Mouse (Mus musculus) hindbrain, embryonic 16.5 days (tissue): ENCODE results near the gene D430041D05Rik. TPM values are rescaled to one million over a fixed set of nuclear protein-coding genes. Genes with fewer than 3 reads are reported as not detected.

Source experiments
- ATAC-seq: fragments of 200-750 bp; cut with Nextera tagmentation; 2 replicates; pipeline ENCODE4 v1.8.0; 2017; ENCODE audit warnings: moderate TSS enrichment, moderate library complexity
- H3K27ac ChIP-seq: fragments of 300-500 bp; sonication (generic); 2 replicates; pipeline ENCODE4 v1.5.1; 2014; ENCODE audit warnings: low read depth, mild to moderate bottlenecking, control low read depth, low read length, moderate library complexity
- H3K27me3 ChIP-seq: fragments of 300-500 bp; sonication (generic); replicated peaks from 2 replicates; pipeline ENCODE4 v1.6.1; 2014; ENCODE audit warnings: low read length; ENCODE audit not compliant: control insufficient read depth, insufficient read depth
- H3K36me3 ChIP-seq: fragments of 300-500 bp; sonication (generic); 2 replicates; pipeline ENCODE4 v1.6.1; 2014; ENCODE audit warnings: mild to moderate bottlenecking, low read length, moderate library complexity, mixed read lengths; ENCODE audit not compliant: control insufficient read depth, insufficient read depth
- H3K4me1 ChIP-seq: fragments of 300-500 bp; sonication (generic); 2 replicates; pipeline ENCODE4 v1.6.1; 2014; ENCODE audit warnings: low read depth, low read length; ENCODE audit not compliant: control insufficient read depth, insufficient read depth
- H3K4me2 ChIP-seq: fragments of 300-500 bp; sonication (generic); 2 replicates; pipeline ENCODE4 v1.6.1; 2014; ENCODE audit warnings: mild to moderate bottlenecking, low read length, control low read depth, moderate library complexity
- H3K4me3 ChIP-seq: fragments of 300-500 bp; sonication (generic); 2 replicates; pipeline ENCODE4 v1.5.1; 2014; ENCODE audit warnings: mild to moderate bottlenecking, low read length, control low read depth, moderate library complexity
- H3K9ac ChIP-seq: fragments of 300-500 bp; sonication (generic); 2 replicates; pipeline ENCODE4 v1.6.1; 2014; ENCODE audit warnings: low read depth, mild to moderate bottlenecking, control low read depth, low read length, moderate library complexity
- H3K9me3 ChIP-seq: fragments of 300-500 bp; sonication (generic); 2 replicates; pipeline ENCODE4 v1.6.1; 2014; ENCODE audit warnings: mild to moderate bottlenecking, low read length, moderate library complexity; ENCODE audit not compliant: control insufficient read depth
- WGBS: fragments of 180-500 bp; shearing (Covaris S2); extraction: QIAGEN DNeasy Blood & Tissue Kit; methylation state at CpG from one replicate; pipeline ENCODE4 v1.1.7; 2014; 5-methylcytosine and 5-hydroxymethylcytosine counted together
- polyA plus RNA-seq: library from polyadenylated mRNA; unstranded; fragments of >200 nt; fragmentation: Nextera tagmentation; extraction: Ambion mirVana; gene quantifications from 2 replicates; pipeline ENCODE4 v1.2.1, GENCODE M21; 2015

Gene D430041D05Rik
- polyA plus RNA-seq, 1 experiment from 2014 or later = 8.9 TPM

DNA sequence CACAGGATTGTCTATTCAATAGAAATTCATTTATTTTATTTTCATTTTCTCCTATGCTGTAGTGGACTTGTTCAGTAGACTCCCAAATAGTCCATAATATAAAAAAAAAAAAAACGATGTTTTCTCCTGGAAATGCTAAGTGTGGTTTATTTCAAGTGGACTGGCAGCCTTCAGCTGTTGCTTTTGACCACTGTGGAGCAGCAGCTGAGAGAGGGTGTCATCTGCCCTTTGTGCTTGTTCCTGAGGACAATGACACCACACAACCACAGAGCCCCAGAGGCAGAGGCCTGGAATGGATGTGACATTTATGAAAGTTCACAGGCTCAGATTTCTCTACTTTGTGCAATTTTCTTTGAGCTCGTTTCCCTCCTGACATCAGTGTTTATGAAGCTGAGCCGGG is 124.0 kb downstream of the D430041D05Rik start:
- H3K27ac ChIP-seq = no peak overlapping the region
- H3K9me3 ChIP-seq = no peaks in the 10 kb centered on the region
- no peak for ATAC-seq
- H3K36me3 ChIP-seq = no peaks in the 10 kb centered on the region
- H3K27me3 ChIP-seq = no peaks in the 10 kb centered on the region
- H3K9ac ChIP-seq = no peak overlapping the region
- WGBS = 70% methylated on average over 3 of the region's 3 CpGs
- no peak overlapping the region for H3K4me3 ChIP-seq
- no peaks in the 10 kb centered on the region; the same call in 1 of the 2 replicates for H3K4me1 ChIP-seq
- H3K4me2 ChIP-seq = no peak overlapping the region

GRCm38 (mm10) chr2:104283401-104283955 is 127.3 kb downstream of the D430041D05Rik start:
- H3K27ac ChIP-seq = no peak overlapping the region
- no peak for ATAC-seq
- H3K9me3 ChIP-seq = no peaks in the 10 kb centered on the region
- no peaks in the 10 kb centered on the region; the same call in 1 of the 2 replicates for H3K4me1 ChIP-seq
- H3K27me3 ChIP-seq = no peaks in the 10 kb centered on the region
- H3K4me3 ChIP-seq = no peak overlapping the region
- no peak overlapping the region for H3K4me2 ChIP-seq
- WGBS = 73% methylated on average over 8 of the region's 8 CpGs
- H3K36me3 ChIP-seq = no peaks in the 10 kb centered on the region
- no peak overlapping the region for H3K9ac ChIP-seq

DNA sequence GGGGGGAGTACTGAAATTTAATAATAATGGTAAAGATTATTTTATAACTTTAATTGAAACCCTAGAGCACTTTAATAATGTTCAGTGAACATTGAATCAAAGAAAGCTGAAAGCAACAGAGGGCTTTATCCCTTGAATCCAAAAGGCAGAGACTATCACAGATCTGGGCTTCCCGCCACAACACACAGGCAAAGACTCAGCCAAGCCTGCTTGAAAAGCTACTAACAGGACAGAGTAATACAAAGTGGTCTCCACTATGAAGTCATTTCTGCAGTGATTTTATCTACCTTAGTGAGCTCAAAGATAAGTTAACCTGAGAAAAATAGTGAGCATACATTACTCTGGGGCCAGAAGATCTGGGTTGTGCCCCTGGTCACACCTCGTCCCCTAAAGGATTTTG is 128.0 kb downstream of the D430041D05Rik start:
- Histone ChIP-seq H3K36me3 (no peaks in the 10 kb centered on the region), H3K9ac (no peak overlapping the region), H3K27ac (no peak overlapping the region), H3K27me3 (no peaks in the 10 kb centered on the region), H3K4me2 (no peak overlapping the region), H3K4me1 (no peaks in the 10 kb centered on the region; the same call in 1 of the 2 replicates), H3K9me3 (no peaks in the 10 kb centered on the region), H3K4me3 (no peak overlapping the region)
- no peak for ATAC-seq
- 81% methylated on average over 2 of the region's 2 CpGs for WGBS

GRCm38 (mm10) chr2:104267049-104267448 is 143.8 kb downstream of the D430041D05Rik start:
- WGBS = 53% methylated on average over 4 of the region's 4 CpGs
- H3K27ac ChIP-seq = no peak overlapping the region
- 0 out of 2 replicates have a peak, but pooled peaks cover 4% of the 10 kb centered on the region for H3K4me1 ChIP-seq
- H3K4me2 ChIP-seq = no peak overlapping the region
- no peaks in the 10 kb centered on the region for H3K9me3 ChIP-seq
- no peaks in the 10 kb centered on the region for H3K27me3 ChIP-seq
- H3K36me3 ChIP-seq = no peaks in the 10 kb centered on the region
- no peak for ATAC-seq
- H3K9ac ChIP-seq = no peak overlapping the region
- no peak overlapping the region for H3K4me3 ChIP-seq

GRCm38 (mm10) chr2:104261741-104262067 is 149.1 kb downstream of the D430041D05Rik start:
- ATAC-seq = no peak
- 87% methylated on average over 4 of the region's 4 CpGs for WGBS
- Histone ChIP-seq H3K27me3 (no peaks in the 10 kb centered on the region), H3K9me3 (no peaks in the 10 kb centered on the region), H3K36me3 (no peaks in the 10 kb centered on the region), H3K4me2 (no peak overlapping the region), H3K9ac (no peak overlapping the region), H3K27ac (no peak overlapping the region), H3K4me3 (no peak overlapping the region), H3K4me1 (no peaks in the 10 kb centered on the region)

DNA sequence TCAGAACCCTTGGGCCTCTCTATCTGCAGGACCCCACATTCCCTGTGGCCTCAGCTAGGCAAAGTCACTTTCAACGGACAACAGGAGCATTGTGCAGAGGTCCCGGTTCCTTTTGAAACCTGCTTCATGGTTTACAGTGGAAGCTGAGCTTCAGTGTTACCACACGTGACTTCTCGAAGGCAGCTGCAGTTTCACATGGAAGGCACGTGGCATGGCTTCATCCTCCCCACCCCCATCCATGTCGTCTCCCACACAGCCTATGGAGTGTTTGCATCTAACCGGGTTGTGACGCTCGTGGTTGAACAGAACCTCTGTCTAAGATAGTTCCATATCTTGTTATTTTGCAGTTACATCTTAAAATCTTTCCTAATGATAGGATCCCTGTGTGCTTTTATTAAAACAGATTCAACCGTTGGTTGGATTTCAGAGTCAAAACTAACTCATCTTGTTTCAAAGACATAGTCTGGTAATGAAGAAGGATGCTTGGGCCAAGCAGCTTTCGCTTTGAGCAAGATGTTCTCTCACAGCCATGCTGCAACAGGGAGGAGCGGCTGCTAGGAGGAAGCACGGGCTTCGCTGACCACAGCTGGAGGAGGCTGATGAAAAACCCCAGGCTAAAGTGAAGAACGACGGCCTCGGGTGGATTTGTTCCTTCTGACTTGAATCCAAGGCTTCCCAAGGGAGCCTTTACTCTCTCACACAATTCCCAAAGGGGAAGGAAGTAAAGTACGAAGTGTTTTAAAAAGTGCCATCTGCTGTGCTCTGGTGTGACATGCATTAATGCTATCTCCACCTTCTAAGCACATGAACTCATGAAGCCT is 149.7 kb downstream of the D430041D05Rik start:
- Histone ChIP-seq H3K27ac (no peak overlapping the region), H3K27me3 (no peaks in the 10 kb centered on the region), H3K36me3 (no peaks in the 10 kb centered on the region), H3K4me1 (no peaks in the 10 kb centered on the region), H3K9ac (no peak overlapping the region), H3K9me3 (no peaks in the 10 kb centered on the region), H3K4me3 (no peak overlapping the region), H3K4me2 (no peak overlapping the region)
- ATAC-seq = no peak
- WGBS = 70% methylated on average over 18 of the region's 18 CpGs

DNA sequence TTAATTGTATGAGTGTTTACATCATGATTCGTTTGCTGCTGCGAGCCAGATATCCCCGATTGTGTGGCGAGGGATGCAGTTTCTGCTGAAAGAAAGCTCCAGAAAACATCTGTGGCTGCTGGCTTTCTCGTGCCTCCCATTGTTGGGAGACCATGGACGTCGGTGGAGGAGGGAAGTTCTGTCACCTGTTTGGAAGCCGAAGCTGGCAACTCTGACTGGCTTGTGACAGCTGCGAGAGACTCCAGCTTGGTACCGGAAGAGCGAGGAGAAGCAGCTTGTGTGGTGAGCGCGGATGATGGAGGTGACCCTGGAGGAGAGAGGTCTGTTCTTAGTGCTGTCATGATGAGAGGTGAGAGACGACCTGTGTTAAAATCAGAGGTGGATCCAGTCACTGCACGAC is 154.2 kb downstream of the D430041D05Rik start:
- 64% methylated on average over 15 of the region's 15 CpGs for WGBS
- ATAC-seq = no peak
- Histone ChIP-seq H3K36me3 (no peaks in the 10 kb centered on the region), H3K4me2 (no peak overlapping the region), H3K9me3 (no peaks in the 10 kb centered on the region), H3K4me1 (no peaks in the 10 kb centered on the region; the same call in 1 of the 2 replicates), H3K27me3 (no peaks in the 10 kb centered on the region), H3K9ac (no peak overlapping the region), H3K4me3 (no peak overlapping the region), H3K27ac (no peak overlapping the region)

GRCm38 (mm10) chr2:104254944-104255343 is 155.9 kb downstream of the D430041D05Rik start:
- H3K4me2 ChIP-seq = no peak overlapping the region
- H3K36me3 ChIP-seq = no peaks in the 10 kb centered on the region
- no peaks in the 10 kb centered on the region for H3K9me3 ChIP-seq
- no peak for ATAC-seq
- no peak overlapping the region for H3K4me3 ChIP-seq
- no peaks in the 10 kb centered on the region for H3K27me3 ChIP-seq
- H3K4me1 ChIP-seq = no peaks in the 10 kb centered on the region; the same call in none of the 2 replicates
- no peak overlapping the region for H3K27ac ChIP-seq
- WGBS = 96% methylated on average over 9 of the region's 9 CpGs
- no peak overlapping the region for H3K9ac ChIP-seq

GRCm38 (mm10) chr2:104253341-104253740 is 157.5 kb downstream of the D430041D05Rik start:
- no peaks in the 10 kb centered on the region; the same call in none of the 2 replicates for H3K4me1 ChIP-seq
- H3K4me2 ChIP-seq = no peak overlapping the region
- ATAC-seq = no peak
- 95% methylated on average over 4 of the region's 4 CpGs for WGBS
- no peaks in the 10 kb centered on the region for H3K27me3 ChIP-seq
- no peaks in the 10 kb centered on the region for H3K36me3 ChIP-seq
- no peak overlapping the region for H3K27ac ChIP-seq
- H3K9me3 ChIP-seq = no peaks in the 10 kb centered on the region
- no peak overlapping the region for H3K4me3 ChIP-seq
- no peak overlapping the region for H3K9ac ChIP-seq
